Mouse (Mus musculus): ENCODE data around the gene Wif1. TPM values are rescaled to one million over a fixed set of nuclear protein-coding genes. Genes with fewer than 3 reads are reported as not detected.

Wif1 gene
- total and polyA plus RNA-seq, 3 experiments, result not detected

GRCm38 (mm10) chr10:121098263-121098662 is 64.5 kb downstream of the Wif1 start:
- Histone ChIP-seq H3K27me3 (replicated peaks) (no peaks in the 10 kb centered on the region), H3K4me3 (replicated peaks in 1 of 3; ENCODE audit: low read depth in 2 of 3, low read length in 2 of 3, poor library complexity in 1 of 3) (no peak overlapping the region), H3K36me3 (replicated peaks in 1 of 2; ENCODE audit: control insufficient read depth in 1 of 2, insufficient read depth in 1 of 2, low read length in 1 of 2) (no peaks in the 10 kb centered on the region), H3K27ac (ENCODE audit: insufficient read depth, low read depth) (no peak overlapping the region), H3K79me2 (replicated peaks; ENCODE audit: control insufficient read depth, extremely low read depth, insufficient read depth, poor library complexity, severe bottlenecking) (no peaks in the 10 kb centered on the region), H3K9ac (ENCODE audit: insufficient read depth, low read depth) (no peak overlapping the region), H3K9me3 (replicated peaks; ENCODE audit: low read length) (peaks cover 10% of the 10 kb centered on the region), H3K4me2 (ENCODE audit: insufficient read depth, low read depth, poor library complexity, severe bottlenecking) (no peak overlapping the region), H3K4me1 (ENCODE audit: control insufficient read depth in 1 of 2, insufficient read depth in 2 of 2) (no peaks in the 10 kb centered on the region)
- TF ChIP-seq MAZ (IDR thresholded peaks at IDR 0.05; ENCODE audit: low read depth, low read length) (no peak), CHD1 (IDR thresholded peaks at IDR 0.05; ENCODE audit: low read depth, low read length) (no peak), SMC3 (IDR thresholded peaks at IDR 0.05; ENCODE audit: low read depth, low read length) (no peak), POLR2AphosphoS2 (IDR thresholded peaks at IDR 0.05; ENCODE audit: low read depth, low read length) (no peak), RCOR1 (conservative IDR thresholded peaks at IDR 0.05; ENCODE audit: low read depth, low read length) (no peak), GABPA (IDR thresholded peaks at IDR 0.05; ENCODE audit: insufficient replicate concordance, low read depth, low read length) (no peak), MAFK (IDR thresholded peaks at IDR 0.05; ENCODE audit: insufficient replicate concordance, low read length) (no peak), USF1 (IDR thresholded peaks at IDR 0.05; ENCODE audit: low read depth, low read length) (no peak)
- in situ Hi-C loops (cut with MboI; ENCODE audit: low pct_ligation_motif_present, low pct_unique_long_range_greater_than_20kb, low sequenced_read_pairs) (no loop called here), dilution Hi-C loops (cut with MboI; ENCODE audit: extremely low pct_ligation_motif_present, extremely low pct_unique_long_range_greater_than_20kb, low sequenced_read_pairs) (no loop called here)
- DNase-seq (ENCODE audit: extremely low read depth), result no peak

DNA sequence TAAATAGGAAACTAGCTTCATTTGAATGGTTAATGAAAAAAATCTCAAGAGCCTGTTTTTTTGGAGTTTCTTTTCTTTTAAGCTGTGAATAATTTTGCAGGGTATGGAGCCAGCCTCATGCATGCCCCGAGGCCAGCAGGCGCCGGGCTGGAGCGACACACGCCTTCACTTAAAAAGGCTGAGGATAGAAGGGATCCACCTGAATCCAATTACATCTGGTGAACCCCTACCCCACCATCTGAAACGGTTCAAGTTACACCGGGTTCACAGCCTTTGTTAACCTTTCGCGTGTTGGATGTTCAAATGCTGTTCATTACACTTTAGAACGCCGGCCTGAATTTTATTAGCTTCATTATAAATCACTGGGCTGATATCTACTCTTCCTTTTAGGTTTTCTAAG is 65.9 kb downstream of the Wif1 start:
- dilution Hi-C loops (cut with MboI; ENCODE audit: extremely low pct_ligation_motif_present, extremely low pct_unique_long_range_greater_than_20kb, low sequenced_read_pairs) (no loop called here), in situ Hi-C loops (cut with MboI; ENCODE audit: low pct_ligation_motif_present, low pct_unique_long_range_greater_than_20kb, low sequenced_read_pairs) (no loop called here)
- TF ChIP-seq MAZ (IDR thresholded peaks at IDR 0.05; ENCODE audit: low read depth, low read length) (no peak), ZNF384 (IDR thresholded peaks at IDR 0.05; ENCODE audit: low read depth, low read length) (no peak), RAD21 (IDR thresholded peaks at IDR 0.05; ENCODE audit: low read depth, low read length) (no peak), MYC (IDR thresholded peaks at IDR 0.05; ENCODE audit: low read depth, low read length) (no peak), ZC3H11A (IDR thresholded peaks at IDR 0.05; ENCODE audit: low read depth, low read length) (no peak), POLR2AphosphoS2 (IDR thresholded peaks at IDR 0.05; ENCODE audit: low read depth, low read length) (no peak), MAX (IDR thresholded peaks at IDR 0.05; ENCODE audit: low read length) (no peak), RCOR1 (conservative IDR thresholded peaks at IDR 0.05; ENCODE audit: low read depth, low read length) (no peak), ZMIZ1 (IDR thresholded peaks at IDR 0.05; ENCODE audit: low read depth, low read length) (no peak), SIN3A (IDR thresholded peaks at IDR 0.05; ENCODE audit: low read length) (no peak), ZKSCAN1 (IDR thresholded peaks at IDR 0.05; ENCODE audit: borderline replicate concordance, low read depth, low read length) (no peak), SMC3 (IDR thresholded peaks at IDR 0.05; ENCODE audit: low read depth, low read length) (no peak), E2F4 (IDR thresholded peaks at IDR 0.05; ENCODE audit: insufficient replicate concordance, low read depth, low read length) (no peak), CHD2 (IDR thresholded peaks at IDR 0.05; ENCODE audit: low read length) (no peak)
- Histone ChIP-seq H3K27me3 (replicated peaks) (no peaks in the 10 kb centered on the region), H3K4me3 (replicated peaks in 1 of 3; ENCODE audit: low read depth in 2 of 3, low read length in 2 of 3, poor library complexity in 1 of 3) (no peak overlapping the region), H3K79me2 (replicated peaks; ENCODE audit: control insufficient read depth, extremely low read depth, insufficient read depth, poor library complexity, severe bottlenecking) (no peaks in the 10 kb centered on the region), H3K36me3 (replicated peaks in 1 of 2; ENCODE audit: control insufficient read depth in 1 of 2, insufficient read depth in 1 of 2, low read length in 1 of 2) (no peaks in the 10 kb centered on the region), H3K27ac (ENCODE audit: insufficient read depth, low read depth) (no peak overlapping the region), H3K4me1 (ENCODE audit: control insufficient read depth in 1 of 2, insufficient read depth in 2 of 2) (no peaks in the 10 kb centered on the region), H3K9me3 (replicated peaks; ENCODE audit: low read length) (peaks cover 19% of the 10 kb centered on the region), H3K4me2 (ENCODE audit: insufficient read depth, low read depth, poor library complexity, severe bottlenecking) (no peak overlapping the region), H3K9ac (ENCODE audit: insufficient read depth, low read depth) (no peak overlapping the region)
- no peak for DNase-seq (ENCODE audit: extremely low read depth)

Measured in CH12.LX (cell line).